Mouse (Mus musculus): ENCODE measurements around the gene Alpk1. TPM values are rescaled to one million over a fixed set of nuclear protein-coding genes. Genes with fewer than 3 reads are reported as not detected.

The Alpk1 gene
- 1.6 and 4.3 TPM in 2 replicates for polyA plus RNA-seq (2012; rRNA removed; ENCODE audit: low replicate concordance)

GRCm38 (mm10) chr3:127780021-127780644 is at the start of gene Alpk1:
Alpk1 (minus strand) TSS chr3:127780527.

GRCm38 (mm10) chr3:127789500-127790191 is 9.3 kb upstream of the Alpk1 start, which contains the start of gene Tifa:
Tifa (plus strand) TSS chr3:127789805.

GRCm38 (mm10) chr3:127633080-127634032 is 147.0 kb downstream of the Alpk1 start, which contains the start of gene Neurog2:
Neurog2 (plus strand) TSS chr3:127633135.

Other genes with a start within 250 kb of the Alpk1 start
- 0.54 and 1.0 TPM in 2 replicates for gene Larp7, start 227.2 kb downstream of the Alpk1 start, polyA plus RNA-seq (2012; rRNA removed; ENCODE audit: low replicate concordance)
- 0.49 and 0.79 TPM in 2 replicates for gene Zgrf1, start 227.0 kb downstream of the Alpk1 start, polyA plus RNA-seq (2012; rRNA removed; ENCODE audit: low replicate concordance)
- not detected in 2 replicates for gene Neurog2, start 147.4 kb downstream of the Alpk1 start, polyA plus RNA-seq (2012; rRNA removed; ENCODE audit: low replicate concordance)
- 5.5 and 7.5 TPM in 2 replicates for gene Tifa, start 9.3 kb upstream of the Alpk1 start, polyA plus RNA-seq (2012; rRNA removed; ENCODE audit: low replicate concordance)
- gene Ap1ar, start 57.0 kb upstream of the Alpk1 start, polyA plus RNA-seq (2012; rRNA removed; ENCODE audit: low replicate concordance): 13.2 and 13.6 TPM in 2 replicates
- gene Fam241a, start 115.8 kb upstream of the Alpk1 start, polyA plus RNA-seq (2012; rRNA removed; ENCODE audit: low replicate concordance): 3.6 and 5.1 TPM in 2 replicates

Measured in mammary gland, adult 2 months (tissue).